Comparison of ENCODE assay signal across 21 mouse cellular contexts in genomic region chr4:152762576-152762975, GRCm38 (mm10).
"Had no signal": no experiment of that assay in that cellular context is flagged by ENCODE, and none has a peak within 500 bp of the region (broad histone marks: within the 10 kb centered on the region; RNA-seq: fewer than 3 reads in every experiment).

No protein-coding gene starts in this region.

- H3K9ac ChIP-seq: kidney, embryonic 15.5 days; limb, embryonic 13.5 days; liver, embryonic 15.5 days; midbrain, embryonic 12.5 days; neural tube, embryonic 13.5 days; stomach, embryonic 15.5 days had no signal

- H3K4me1 ChIP-seq: kidney, embryonic 15.5 days; liver, embryonic 15.5 days; neural tube, embryonic 13.5 days; stomach, embryonic 15.5 days had no signal

- H3K36me3 ChIP-seq: kidney, embryonic 15.5 days; limb, embryonic 13.5 days; liver, embryonic 15.5 days; midbrain, embryonic 12.5 days; neural tube, embryonic 13.5 days; stomach, embryonic 15.5 days had no signal

- H3K4me2 ChIP-seq: kidney, embryonic 15.5 days; limb, embryonic 13.5 days; liver, embryonic 15.5 days; midbrain, embryonic 12.5 days; neural tube, embryonic 13.5 days; stomach, embryonic 15.5 days had no signal

- DNase-seq: kidney, adult 2 months; kidney, postnatal 10 days; kidney, postnatal 36 days; layer of hippocampus, postnatal 36 days; lung, adult 2 months; lung, postnatal 14 days; right cerebral cortex, postnatal 25 days; spleen, adult 18-20 months; thymus, adult 2 months; thymus, postnatal 14 days; thymus, postnatal 4 days had no signal

- H3K4me3 ChIP-seq: kidney, embryonic 15.5 days; left cerebral cortex, adult 2 months; limb, embryonic 13.5 days; liver, embryonic 15.5 days; midbrain, embryonic 12.5 days; myocyte; neural tube, embryonic 13.5 days; stomach, embryonic 15.5 days had no signal

- H3K27ac ChIP-seq: kidney, embryonic 15.5 days; left cerebral cortex, adult 2 months; limb, embryonic 13.5 days; liver, embryonic 15.5 days; midbrain, embryonic 12.5 days; neural tube, embryonic 13.5 days; stomach, embryonic 15.5 days had no signal

- H3K27me3 ChIP-seq: kidney, embryonic 15.5 days; limb, embryonic 13.5 days; liver, embryonic 15.5 days; midbrain, embryonic 12.5 days; neural tube, embryonic 13.5 days; stomach, embryonic 15.5 days had no signal

- ATAC-seq: intestine, postnatal 0 days; midbrain, embryonic 16.5 days had no signal
